Mouse (Mus musculus) frontal cortex, postnatal 25 days (tissue): ENCODE measurements around the gene Plcxd1.
"Not testable (repeated sequence)": the region's sequence is repeated elsewhere in the genome, so short reads cannot be mapped to it uniquely, and the experiment has no call there.

Experiments
- DNase-seq, 2 experiments: peaks; one replicate each; pipeline ENCODE4 v3.0.0; 2022; ENCODE audit warnings: low spot score in 2 of 2

Gene Plcxd1

DNA sequence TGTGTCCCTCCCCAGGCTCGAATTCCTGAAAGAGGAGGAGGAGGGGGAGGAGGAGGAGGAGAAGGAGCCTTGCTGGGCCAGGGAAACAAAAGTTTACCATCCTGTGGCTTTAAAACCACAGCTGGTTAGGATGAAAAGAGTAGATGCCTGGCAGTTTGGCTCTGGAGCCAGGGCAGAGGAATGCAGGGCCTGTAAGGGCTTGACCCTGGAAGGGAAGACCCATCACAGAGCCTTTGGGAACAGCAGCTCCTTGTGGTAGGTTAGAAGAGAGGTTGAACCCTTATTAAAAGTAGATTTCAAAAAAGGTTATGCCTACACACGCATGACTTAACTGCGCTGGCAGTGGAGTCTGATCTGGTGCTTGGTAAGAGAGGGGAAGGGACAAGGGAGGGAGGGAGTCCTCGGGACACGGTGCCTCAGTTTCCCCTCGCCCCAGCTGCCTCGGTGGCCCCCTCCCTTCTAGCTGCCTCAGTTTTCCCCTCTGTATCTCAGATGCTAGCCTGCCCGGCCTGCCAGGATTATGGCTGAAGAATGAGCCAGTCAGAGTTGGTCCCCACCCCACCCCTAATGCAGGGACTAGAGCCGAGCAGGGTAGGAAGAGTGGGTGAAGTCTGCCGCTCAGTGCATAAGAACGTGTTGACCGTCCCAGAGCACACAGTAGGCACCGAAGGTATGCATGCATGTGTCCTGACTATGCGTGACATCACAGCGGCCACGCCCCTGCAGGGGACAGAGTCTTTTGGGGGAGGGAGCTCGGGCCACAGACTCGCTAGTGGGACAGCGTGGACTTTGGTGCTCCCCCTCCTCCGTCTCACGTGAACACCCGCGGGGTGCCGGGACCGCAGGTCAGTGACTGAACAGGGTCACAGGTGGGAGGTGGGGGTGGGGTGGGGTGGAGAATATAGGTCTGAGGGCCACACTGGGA is at the start of gene Plcxd1:
TSS of gene Plcxd1 (plus strand) at position 314 of the 925 bp plus-strand sequence.
- no peak for DNase-seq

DNA sequence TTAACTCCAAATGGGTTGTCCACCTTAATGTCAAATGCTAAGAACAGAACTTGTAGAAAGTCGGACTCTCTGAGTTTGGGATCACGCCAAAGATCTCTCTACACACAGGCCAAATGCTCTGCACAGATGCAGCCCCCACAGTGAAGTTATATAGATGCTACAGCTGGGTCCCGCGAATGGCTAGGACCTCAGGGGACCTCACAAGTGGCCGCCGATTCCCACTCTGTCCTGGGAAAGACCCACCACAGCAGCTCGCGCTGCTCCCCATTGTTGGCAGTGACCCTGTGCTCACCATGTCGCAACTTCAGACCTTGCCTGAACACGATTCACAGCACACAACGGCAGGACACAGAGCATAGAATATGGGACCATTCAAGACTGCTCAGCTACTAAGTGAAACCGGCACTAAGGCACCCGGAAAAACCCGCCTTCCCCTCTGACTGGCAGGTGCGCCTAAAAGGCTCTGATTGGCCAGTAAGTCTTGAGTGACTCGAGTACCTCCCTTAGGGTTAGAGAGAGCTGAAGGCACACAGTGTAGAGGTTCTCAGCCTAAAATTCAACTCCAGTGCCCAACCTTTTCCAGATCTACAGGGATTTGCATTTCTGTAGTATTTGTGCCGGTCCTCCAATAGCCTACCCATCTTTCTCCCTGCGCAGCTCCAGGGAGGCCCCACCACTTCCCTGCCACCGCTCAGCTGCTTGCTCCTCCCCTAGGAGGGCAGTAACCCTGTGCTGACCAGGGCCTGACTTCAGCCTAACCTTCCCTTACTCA is 41.9 kb upstream of the Plcxd1 start:
- peak; percentile 65 to 73 for DNase-seq

DNA sequence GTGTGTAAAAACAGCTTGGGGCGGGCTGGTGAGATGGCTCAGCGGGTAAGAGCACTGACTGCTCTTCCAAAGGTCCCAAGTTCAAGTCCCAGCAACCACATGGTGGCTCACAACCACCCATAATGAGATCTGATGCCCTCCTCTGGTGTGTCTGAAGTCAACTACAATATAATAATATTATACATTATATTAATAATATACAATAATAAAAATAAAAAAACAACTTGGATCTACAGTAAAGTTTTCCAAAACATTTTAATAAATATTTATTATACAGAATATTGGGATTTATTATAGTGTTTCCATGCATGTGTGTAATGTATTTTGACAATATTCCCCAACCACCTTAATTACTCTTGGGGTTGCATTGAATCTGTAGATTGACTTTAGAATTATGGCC is 27.4 kb upstream of the Plcxd1 start, which contains the start of gene Gm17655:
TSS of gene Gm17655 (minus strand) at position 101 of the 400 bp plus-strand sequence.
- DNase-seq, result not testable (repeated sequence)

DNA sequence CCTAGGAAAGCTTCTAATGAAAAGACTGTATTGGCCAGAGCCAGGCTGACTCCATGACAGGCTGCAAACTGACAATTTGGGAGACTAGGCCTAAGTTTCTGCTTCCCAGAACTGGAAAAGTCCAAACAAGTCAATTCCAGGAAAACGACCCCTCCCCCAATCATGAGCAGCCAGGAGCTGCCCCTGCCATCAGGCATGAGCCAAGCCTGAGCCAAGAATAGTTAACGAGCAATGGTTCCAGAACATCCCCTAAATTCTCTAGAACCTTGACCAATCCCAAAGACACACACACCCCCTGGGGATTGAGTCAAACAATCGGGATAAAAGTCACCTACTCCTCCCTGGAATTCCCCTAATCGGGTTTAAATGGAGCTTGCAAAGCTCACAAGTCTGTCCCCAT is 16.8 kb upstream of the Plcxd1 start:
- no peak for DNase-seq

DNA sequence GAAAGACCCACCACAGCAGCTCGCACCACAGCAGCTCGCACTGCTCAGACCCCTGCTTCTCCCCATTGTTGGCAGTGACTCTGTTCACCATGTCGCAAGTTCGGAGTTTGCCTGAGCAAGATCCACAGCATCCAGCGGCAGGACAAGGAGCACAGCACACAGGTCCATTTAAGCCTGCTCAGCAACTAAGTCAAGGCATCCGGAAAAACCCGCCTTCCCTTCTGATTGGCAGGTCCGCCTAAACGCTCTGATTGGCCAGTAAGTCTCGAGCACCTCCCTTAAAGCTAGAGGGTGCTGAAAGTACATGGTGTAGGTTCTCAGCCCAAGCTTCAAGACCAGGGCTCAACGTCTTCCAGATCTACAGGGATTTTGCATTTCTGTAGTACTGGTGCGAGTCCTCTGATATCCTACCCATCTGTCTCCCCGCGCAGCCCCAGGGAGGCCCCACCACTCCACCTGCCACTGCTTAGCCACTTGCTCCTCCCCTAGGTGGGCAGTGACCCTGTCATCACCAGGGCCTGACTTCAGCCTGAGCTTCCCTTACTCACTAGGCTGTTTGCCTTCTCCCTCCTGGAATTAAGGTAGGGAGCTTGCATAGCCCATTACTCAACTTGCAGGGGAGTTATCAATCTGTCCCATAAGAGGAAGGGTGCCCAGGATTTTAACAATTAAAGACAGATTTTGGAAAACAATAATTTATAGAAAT is 13.5 kb upstream of the Plcxd1 start:
- DNase-seq, result no peak

DNA sequence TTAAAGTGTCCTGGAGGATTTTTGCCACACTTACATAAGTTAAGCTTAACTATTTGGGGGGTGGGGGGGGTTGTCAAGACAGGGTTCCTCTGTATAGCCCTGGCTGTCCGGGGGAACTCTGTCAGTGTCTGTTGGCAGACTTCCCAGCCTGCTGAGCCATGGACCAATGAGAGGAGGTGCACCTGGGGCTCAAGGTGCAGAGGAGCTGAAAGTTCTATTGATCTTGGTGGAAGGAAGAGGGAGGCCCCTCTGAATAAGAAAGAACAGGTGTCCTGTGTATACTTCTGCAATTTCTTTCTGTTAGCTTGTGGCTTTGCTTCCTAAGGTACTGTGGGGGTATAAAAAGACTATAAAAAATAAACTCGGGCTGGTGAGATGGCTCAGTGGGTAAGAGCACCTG is 8.2 kb upstream of the Plcxd1 start:
- DNase-seq, result no peak

DNA sequence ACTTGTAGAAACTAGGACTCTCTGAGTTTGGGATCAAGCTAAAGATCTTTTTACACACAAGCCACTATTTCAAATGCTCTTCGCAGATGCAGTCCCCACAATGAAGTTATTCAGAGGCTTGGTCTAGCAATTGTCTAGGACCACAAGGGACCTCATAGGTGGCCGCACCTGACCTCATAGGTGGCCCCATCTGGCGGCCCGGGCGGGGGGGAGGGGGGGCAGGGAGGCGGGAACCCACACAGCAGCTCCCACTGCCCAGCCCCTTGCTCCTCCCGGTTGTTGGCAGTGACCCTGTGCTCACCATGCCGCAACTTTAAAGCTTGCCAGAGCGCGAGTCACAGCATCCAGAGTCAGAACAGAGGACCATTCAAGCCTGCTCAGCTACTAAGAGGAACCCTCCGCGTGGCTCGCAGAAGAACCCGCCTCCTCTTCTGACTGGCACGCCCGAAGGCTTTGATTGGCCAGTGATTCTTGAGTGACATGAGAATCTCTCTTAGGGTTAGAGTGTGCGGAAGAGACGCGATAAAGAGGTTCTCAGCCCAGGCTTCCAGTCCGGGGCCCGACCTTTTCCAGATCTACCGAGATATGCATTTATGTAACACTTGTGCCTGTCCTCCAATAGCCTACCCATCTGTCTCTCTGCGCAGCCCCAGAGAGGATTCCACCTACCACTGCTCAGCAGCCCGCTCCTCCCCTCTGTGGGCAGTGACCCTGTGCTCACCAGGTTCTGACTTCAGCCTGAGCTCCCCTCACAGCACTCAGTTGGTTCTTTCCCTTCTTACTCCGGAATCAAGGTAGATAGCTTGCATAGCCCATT is 5.5 kb upstream of the Plcxd1 start, which contains the start of gene Gm35315:
TSS of gene Gm35315 (minus strand) at position 391 of the 817 bp plus-strand sequence.
- peak; percentile 74 to 76 for DNase-seq

DNA sequence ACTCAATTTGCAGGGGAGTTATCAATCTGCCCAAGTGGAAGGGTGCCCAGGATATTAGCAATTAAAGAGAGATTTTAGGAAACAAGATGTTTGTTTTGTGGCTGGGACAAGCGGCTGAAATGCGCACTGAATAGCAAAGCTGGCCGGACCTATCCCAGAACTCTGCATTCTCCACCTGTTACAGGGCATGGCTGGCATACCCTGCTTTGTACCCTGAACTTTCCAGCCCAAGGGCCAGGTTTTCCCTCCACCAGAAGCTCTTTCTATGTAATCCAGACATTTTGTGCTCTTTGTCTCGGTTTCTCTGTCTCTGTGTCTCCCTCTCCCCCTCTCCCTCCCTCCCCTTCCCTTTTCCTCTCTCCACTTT is 4.9 kb upstream of the Plcxd1 start:
- no peak for DNase-seq

DNA sequence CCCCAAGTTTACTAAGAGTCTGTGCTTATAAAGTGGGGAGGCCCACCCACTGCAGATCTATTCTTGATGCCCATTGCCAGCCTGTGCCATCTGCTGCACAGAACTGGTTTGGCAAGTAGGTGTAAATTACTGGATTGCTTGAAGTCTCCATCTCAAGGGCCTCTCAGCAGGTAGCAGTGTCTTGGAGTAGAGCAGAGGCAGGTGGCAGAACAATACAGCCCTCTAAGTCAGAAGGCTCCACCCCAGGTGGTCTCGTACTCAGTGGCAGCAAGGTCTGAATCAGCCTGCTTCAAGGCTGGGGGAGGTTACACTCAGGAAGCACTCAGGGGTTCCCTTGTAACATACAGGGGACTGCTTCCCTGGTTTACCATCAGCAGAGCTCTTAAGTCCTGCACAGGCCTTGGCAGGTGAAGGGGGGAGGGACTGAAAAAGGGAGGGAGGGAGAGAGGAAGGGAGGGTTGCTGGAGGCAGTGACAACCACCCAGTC is 735 bp upstream of the Plcxd1 start:
- DNase-seq, result peak in 1 of 2 experiments; percentile 22

DNA sequence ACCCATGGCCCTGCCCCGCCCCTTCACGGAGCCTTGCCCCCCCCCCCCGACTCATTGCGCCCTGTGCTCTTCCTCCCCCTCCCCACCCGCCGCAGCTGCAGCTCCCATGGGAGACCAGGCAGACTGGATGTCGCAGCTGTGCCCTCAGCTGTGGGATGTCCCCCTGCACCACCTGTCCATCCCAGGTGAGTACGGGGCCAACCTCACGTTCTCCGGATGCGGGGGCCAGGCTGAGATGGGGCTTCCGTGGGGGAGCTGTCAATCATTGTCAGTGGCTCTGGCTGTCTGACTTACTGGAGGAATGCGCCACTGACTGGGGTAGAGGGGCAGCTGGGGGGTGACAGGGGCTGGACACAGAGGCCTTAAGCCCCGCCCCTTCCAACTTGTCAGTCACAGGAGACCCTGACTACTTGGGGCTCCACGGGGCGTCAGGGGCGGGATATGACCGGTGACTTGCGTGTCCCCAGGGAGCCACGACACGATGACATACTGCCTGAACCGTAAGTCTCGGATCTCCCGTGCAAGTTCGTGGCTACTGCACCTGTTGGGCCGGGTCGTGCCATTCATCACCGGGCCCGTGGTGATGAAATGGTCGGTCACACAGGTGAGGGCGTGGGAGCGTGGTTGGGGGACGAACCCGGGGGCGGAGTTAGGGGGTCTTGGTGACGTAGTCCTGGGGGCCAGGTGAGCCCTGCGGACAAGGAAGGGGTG is 1.3 kb downstream of the Plcxd1 start:
- DNase-seq, result peak; percentile 31 to 32

DNA sequence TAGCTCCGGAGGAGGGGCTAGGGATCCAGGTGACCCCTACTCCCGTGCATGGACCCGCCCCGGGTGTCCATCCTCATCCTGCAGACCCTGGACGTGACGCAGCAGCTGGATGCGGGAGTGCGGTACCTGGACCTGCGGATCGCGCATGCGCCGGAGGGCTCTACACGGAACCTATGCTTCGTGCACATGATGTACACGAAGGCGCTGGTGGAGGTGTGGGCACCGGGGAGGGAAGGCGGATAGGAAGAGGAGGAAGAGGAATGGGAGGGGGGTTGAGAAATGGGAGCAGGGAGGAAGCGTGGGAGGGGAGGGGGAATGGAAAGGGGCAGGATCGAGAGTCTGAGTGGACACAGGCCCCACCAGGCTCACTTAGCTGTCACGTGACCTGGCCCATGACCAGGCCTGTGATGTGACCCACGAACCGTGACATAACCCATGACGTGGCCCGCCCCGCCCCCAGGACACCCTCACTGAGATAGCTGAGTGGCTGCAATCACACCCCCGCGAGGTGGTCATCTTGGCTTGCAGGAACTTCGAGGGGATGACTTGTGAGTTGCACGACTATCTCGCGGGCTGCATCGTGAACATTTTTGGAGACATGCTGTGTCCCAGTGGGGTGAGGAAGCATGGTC is 2.1 kb downstream of the Plcxd1 start:
- peak; percentile 48 to 59 for DNase-seq

DNA sequence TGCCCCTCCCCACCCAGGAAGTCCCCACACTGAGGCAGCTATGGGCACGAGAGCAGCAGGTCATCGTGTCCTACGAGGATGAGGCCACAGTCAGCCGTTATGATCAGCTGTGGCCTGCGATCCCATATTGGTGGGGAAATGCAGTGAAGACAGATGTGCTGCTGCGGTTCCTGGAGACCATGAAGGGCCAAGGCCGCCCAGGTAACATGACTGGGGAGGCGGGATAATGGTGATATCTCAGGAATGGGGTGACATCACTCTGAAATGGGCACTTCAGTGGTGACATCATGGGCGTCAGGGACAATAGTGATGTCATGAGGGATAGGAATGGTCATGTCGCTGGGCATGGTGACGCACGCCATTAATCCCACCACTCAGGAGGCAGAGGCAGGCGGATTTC is 2.7 kb downstream of the Plcxd1 start:
- DNase-seq, result no peak

DNA sequence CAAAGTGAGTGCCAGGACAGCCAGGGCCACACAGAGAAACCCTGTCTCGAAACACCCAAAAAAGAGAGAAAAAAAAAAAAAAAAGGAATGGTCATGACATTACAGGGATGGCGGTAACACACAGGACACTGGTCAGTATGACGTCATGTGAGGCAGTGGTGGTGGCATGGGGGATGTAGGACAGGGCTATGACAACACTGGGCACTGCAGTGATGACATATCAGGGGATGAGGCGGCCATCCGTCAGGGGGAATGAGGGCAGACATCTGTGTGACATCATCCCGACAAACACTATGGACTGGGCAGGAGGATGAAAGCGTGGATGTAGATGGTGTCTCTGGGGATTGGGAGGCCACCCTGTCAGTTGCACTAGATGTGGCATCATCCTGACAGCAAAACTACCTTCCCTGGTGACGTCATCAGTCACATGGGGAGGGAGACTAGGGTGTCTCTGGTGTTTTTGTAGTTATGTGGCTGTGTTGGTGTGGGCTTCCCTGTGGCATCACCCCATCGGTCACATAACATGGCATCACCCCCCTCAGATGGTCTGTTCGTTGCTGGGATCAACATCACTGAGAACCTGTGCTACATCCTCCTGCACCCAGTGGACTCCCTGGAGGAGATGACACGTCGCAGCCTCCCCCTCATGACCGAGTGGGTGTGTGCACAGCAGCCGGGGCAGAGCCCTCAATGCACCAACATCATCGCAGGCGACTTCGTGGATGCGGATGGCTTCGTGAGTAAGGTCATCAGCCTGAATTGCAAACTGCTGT is 3.3 kb downstream of the Plcxd1 start:
- peak; percentile 11 to 16 for DNase-seq

DNA sequence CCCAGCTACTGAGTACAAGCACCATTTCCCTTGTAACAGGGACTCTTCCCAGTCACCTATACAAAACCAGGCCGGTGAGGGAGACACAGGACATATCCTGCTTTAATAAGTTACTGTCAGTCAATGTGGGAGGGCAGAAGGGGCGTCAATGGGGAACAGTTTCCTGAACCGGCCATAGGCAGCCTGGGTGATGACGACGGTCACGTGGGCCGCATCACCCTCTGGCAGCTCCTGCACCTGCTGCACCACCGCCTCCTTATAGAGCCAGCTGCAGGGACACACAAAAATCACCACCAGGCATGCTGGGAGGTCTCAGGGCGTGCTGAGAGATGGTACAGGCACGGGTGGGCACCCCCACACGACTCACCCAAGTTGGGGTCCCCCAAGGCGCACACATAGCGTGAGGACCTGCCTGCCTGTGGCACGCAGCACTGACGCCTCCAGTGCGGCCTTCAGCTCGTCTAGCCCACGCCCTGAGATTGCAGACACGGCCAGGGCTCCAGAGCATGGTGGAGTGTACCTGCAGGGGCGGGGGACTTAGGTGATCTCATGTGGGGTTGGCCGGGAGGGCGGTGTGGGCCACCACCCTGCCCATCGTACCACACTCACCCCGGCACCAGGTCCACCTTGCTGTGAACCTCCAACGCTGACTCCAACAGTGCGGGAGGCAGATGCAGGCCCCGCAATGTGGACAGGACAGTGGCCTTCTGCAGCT is 4.3 kb downstream of the Plcxd1 start:
- DNase-seq, result no peak

DNA sequence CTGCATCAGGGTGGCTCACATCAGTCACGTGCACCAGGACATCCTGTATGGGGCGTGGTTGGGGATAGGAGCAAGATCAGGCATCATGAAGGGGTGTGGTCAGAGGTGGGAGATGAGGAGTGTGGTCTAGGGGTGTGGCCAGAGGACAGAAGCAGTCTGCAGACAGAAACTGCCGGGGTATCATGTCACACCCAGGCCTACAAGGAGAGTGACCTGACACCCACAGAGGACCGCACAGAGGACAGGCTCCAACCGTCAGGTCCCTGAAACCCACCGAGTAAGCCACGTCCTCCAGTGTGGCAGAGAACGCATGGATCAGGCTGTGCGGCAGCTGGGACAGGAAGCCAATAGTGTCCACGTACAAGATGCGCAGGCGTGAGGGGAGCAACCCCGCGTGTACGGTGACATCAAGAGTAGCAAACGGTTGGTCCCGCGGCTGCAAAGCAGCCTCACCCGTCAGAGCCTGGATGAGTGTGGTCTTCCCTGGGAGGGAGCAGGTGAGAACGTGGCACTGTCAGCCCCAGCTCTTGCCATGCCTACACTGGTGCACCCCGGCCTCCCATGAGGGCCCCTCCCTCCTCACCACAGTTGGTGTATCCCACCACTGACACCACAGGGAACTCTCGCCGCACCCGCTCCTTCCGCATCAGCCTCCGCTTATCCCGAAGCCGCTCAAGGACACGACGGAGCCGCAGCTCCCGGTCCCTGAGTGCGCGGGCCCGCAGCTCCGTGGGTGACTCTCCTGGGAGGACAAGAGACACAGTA is 5.0 kb downstream of the Plcxd1 start:
- peak in 1 of 2 experiments; percentile 6 for DNase-seq

DNA sequence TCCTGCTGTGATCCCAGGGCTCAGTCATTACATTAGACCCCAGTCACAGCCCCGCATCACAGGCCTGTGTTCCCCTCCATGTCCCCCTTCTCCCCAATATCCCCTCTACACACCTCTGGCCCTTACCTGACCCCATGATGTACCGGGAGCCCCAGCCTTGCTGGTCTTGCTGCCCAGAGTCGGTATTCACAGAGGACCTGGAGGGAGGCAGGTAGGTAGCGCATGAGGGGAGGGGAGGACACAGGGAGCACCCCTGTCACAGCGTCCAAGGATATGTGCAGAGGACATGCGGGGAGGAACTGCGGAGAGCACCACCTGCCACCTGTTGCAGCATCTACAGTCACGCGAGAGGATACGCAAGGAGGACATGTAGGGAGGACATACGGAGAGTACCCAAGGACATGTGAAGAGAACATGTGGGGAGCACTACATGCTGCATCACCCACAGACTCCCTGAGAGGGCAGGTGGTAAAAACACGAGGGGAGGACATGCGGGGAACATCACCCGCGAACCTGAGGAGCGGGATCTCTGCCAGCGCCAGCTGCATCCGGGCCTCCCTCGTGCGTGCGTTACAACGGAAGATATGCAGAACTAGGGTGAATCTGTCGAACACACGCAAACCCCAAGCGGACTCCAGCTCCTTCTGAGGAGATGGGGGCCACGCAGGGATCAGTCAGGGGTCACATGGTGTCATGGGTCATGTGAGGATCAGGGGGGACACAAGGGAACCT is 6.5 kb downstream of the Plcxd1 start:
- no peak for DNase-seq
